Mouse (Mus musculus): ENCODE data around the gene Lgals12.

Gene Lgals12

GRCm38 (mm10) chr19:7606801-7607689 lies at the start of gene Lgals12:
TSS of gene Lgals12 (minus strand) at chr19:7607193.
- in situ Hi-C loops (cut with MboI, MseI) = no loop called here

GRCm38 (mm10) chr19:7648913-7649666 lies 42.1 kb upstream of the Lgals12 start:
- in situ Hi-C loops (cut with MboI, MseI) = loop anchor here (5.0 kb wide), 1 partner anchor 38 kb away; no protein-coding TSS in a partner anchor

GRCm38 (mm10) chr19:7633786-7634185 lies 26.8 kb upstream of the Lgals12 start:
- in situ Hi-C loops (cut with MboI, MseI) = no loop called here

- in situ Hi-C loops (cut with MboI, MseI) = no loop called here
Observed at GRCm38 (mm10) chr19:7633021-7633420, 26.0 kb upstream of the Lgals12 start.

- in situ Hi-C loops (cut with MboI, MseI) = no loop called here
Observed at GRCm38 (mm10) chr19:7617696-7618095, 10.7 kb upstream of the Lgals12 start.

GRCm38 (mm10) chr19:7617085-7617484 lies 10.1 kb upstream of the Lgals12 start:
- in situ Hi-C loops (cut with MboI, MseI) = no loop called here

GRCm38 (mm10) chr19:7616231-7616930 lies 9.4 kb upstream of the Lgals12 start:
- in situ Hi-C loops (cut with MboI, MseI) = no loop called here

GRCm38 (mm10) chr19:7613151-7613550 lies 6.2 kb upstream of the Lgals12 start:
- in situ Hi-C loops (cut with MboI, MseI) = no loop called here

GRCm38 (mm10) chr19:7611942-7612757 lies 5.2 kb upstream of the Lgals12 start, which contains the start of gene Hrasls5:
TSS of gene Hrasls5 (plus strand) at chr19:7612541.
- in situ Hi-C loops (cut with MboI, MseI) = no loop called here

GRCm38 (mm10) chr19:7607690-7608201 lies 753 bp upstream of the Lgals12 start:
- in situ Hi-C loops (cut with MboI, MseI) = no loop called here

GRCm38 (mm10) chr19:7605930-7606783 lies 836 bp downstream of the Lgals12 start:
- in situ Hi-C loops (cut with MboI, MseI) = no loop called here

GRCm38 (mm10) chr19:7605013-7605412 lies 2.0 kb downstream of the Lgals12 start:
- in situ Hi-C loops (cut with MboI, MseI) = no loop called here

- in situ Hi-C loops (cut with MboI, MseI) = loop anchor here (5.0 kb wide), 1 partner anchor 82 kb away; no protein-coding TSS in a partner anchor
Observed at GRCm38 (mm10) chr19:7604107-7604506, 2.9 kb downstream of the Lgals12 start.

- in situ Hi-C loops (cut with MboI, MseI) = loop anchor here (5.0 kb wide), 1 partner anchor 79 kb away; no protein-coding TSS in a partner anchor
Observed at GRCm38 (mm10) chr19:7601551-7601950, 5.4 kb downstream of the Lgals12 start.

GRCm38 (mm10) chr19:7598481-7598880 lies 8.5 kb downstream of the Lgals12 start:
- in situ Hi-C loops (cut with MboI, MseI) = no loop called here

- in situ Hi-C loops (cut with MboI, MseI) = no loop called here
Observed at GRCm38 (mm10) chr19:7595534-7595933, 11.5 kb downstream of the Lgals12 start.

GRCm38 (mm10) chr19:7592018-7592417 lies 15.0 kb downstream of the Lgals12 start:
- in situ Hi-C loops (cut with MboI, MseI) = no loop called here

- in situ Hi-C loops (cut with MboI, MseI) = no loop called here
Observed at GRCm38 (mm10) chr19:7590795-7591194, 16.2 kb downstream of the Lgals12 start.

- in situ Hi-C loops (cut with MboI, MseI) = no loop called here
Observed at GRCm38 (mm10) chr19:7585764-7586163, 21.2 kb downstream of the Lgals12 start.

- in situ Hi-C loops (cut with MboI, MseI) = no loop called here
Observed at GRCm38 (mm10) chr19:7585279-7585678, 21.7 kb downstream of the Lgals12 start.
